Mouse (Mus musculus) heart, embryonic 13.5 days (tissue): ENCODE measurements at regions not wholly inside any gene's neighbourhood (a gene's known extent, or its start where the extent isn't known, plus 50 kb on each side); places are given as distances from the start of the nearest gene placed in this dataset.
A peak's percentile ranks its signal among the peaks of the same experiment; 100 is the strongest.

ENCODE experiments used
- ATAC-seq: fragments of 200-750 bp; cut with Nextera tagmentation; 2 replicates; pipeline ENCODE4 v1.8.0; 2017; ENCODE audit warnings: moderate TSS enrichment; ENCODE audit not compliant: insufficient number of reproducible peaks, low FRiP score, low TSS enrichment; ENCODE audit errors: extremely low read depth
- H3K27ac ChIP-seq: fragments of 300-500 bp; sonication (generic); replicated peaks from 2 replicates; pipeline ENCODE4 v1.5.1; 2015; ENCODE audit warnings: moderate library complexity, mild to moderate bottlenecking, inconsistent platforms
- H3K27me3 ChIP-seq: fragments of 300-500 bp; sonication (generic); replicated peaks from 2 replicates; pipeline ENCODE4 v1.6.1; 2015; ENCODE audit warnings: mild to moderate bottlenecking, inconsistent platforms
- H3K36me3 ChIP-seq: fragments of 300-500 bp; sonication (generic); 2 replicates; pipeline ENCODE4 v1.6.1; 2015; ENCODE audit warnings: mild to moderate bottlenecking, inconsistent platforms
- H3K4me1 ChIP-seq: fragments of 300-500 bp; sonication (generic); 2 replicates; pipeline ENCODE4 v1.6.1; 2015; ENCODE audit warnings: inconsistent platforms
- H3K4me2 ChIP-seq: fragments of 300-500 bp; sonication (generic); 2 replicates; pipeline ENCODE4 v1.6.1; 2015; ENCODE audit warnings: inconsistent platforms, mild to moderate bottlenecking, moderate library complexity
- H3K4me3 ChIP-seq: fragments of 300-500 bp; sonication (generic); 2 replicates; pipeline ENCODE4 v1.5.1; 2015; ENCODE audit warnings: moderate library complexity, mild to moderate bottlenecking, inconsistent platforms
- H3K9ac ChIP-seq: fragments of 300-500 bp; sonication (generic); 2 replicates; pipeline ENCODE4 v1.6.1; 2015; ENCODE audit warnings: inconsistent platforms, mild to moderate bottlenecking, moderate library complexity
- H3K9me3 ChIP-seq: fragments of 300-500 bp; sonication (generic); 2 replicates; pipeline ENCODE4 v1.6.1; 2016; ENCODE audit warnings: inconsistent platforms
- WGBS: fragments of 180-500 bp; shearing (Covaris S2); methylation state at CpG from one replicate; pipeline ENCODE4 v1.1.7; 2015; ENCODE audit warnings: mixed read lengths; 5-methylcytosine and 5-hydroxymethylcytosine counted together

DNA sequence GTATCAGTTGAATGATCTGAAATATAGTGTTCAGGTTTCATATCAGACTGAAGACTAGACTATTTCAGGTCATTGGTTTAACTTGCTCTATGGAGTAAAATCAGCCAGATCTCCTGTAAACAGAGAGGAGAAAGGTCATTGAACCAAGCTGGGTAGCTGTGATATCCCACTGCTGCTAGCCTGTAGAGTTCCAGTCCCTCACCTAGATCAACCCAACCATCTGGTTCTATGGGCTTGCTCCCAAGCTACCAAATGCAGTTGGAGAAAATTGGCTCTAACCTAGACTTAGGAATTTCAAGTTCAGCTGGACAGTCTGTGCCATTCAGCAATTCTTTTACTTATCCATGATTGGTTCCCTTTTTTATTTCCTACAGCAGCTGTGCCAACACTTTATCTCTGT lies 373.1 kb upstream of the Atp2b1 start:
- H3K4me1 ChIP-seq = peaks cover 10% of the 10 kb centered on the region
- H3K4me2 ChIP-seq = no peak overlapping the region
- ATAC-seq = no peak
- no peak overlapping the region for H3K9ac ChIP-seq
- no peak overlapping the region for H3K4me3 ChIP-seq
- no peaks in the 10 kb centered on the region for H3K36me3 ChIP-seq
- H3K27ac ChIP-seq = no peak overlapping the region
- H3K27me3 ChIP-seq = no peaks in the 10 kb centered on the region
- H3K9me3 ChIP-seq = no peaks in the 10 kb centered on the region

DNA sequence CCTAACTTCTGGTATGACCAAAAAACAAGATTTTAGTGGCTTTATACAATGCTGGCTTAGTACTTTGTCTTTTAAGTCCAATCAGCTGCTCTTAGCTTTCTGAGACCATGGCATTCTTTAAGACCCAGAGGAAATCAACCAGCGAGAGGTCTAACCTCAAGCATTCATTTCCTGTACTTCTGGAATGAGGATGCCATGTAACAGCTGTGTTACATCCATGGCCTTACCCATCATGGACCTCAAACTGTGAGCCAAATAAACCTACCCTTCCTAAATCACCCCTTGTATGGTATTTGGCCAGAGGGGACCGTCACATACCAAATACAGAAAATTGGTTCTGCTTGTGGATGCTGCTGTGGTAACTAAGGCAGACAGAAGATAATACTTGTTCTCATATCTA lies 372.1 kb upstream of the Atp2b1 start:
- Histone ChIP-seq H3K36me3 (no peaks in the 10 kb centered on the region), H3K27ac (no peak overlapping the region), H3K9ac (no peak overlapping the region), H3K4me1 (peaks cover 10% of the 10 kb centered on the region), H3K27me3 (no peaks in the 10 kb centered on the region), H3K4me2 (no peak overlapping the region), H3K4me3 (no peak overlapping the region), H3K9me3 (no peaks in the 10 kb centered on the region)
- no peak for ATAC-seq
- WGBS = 91% methylated on average over 2 of the region's 2 CpGs

DNA sequence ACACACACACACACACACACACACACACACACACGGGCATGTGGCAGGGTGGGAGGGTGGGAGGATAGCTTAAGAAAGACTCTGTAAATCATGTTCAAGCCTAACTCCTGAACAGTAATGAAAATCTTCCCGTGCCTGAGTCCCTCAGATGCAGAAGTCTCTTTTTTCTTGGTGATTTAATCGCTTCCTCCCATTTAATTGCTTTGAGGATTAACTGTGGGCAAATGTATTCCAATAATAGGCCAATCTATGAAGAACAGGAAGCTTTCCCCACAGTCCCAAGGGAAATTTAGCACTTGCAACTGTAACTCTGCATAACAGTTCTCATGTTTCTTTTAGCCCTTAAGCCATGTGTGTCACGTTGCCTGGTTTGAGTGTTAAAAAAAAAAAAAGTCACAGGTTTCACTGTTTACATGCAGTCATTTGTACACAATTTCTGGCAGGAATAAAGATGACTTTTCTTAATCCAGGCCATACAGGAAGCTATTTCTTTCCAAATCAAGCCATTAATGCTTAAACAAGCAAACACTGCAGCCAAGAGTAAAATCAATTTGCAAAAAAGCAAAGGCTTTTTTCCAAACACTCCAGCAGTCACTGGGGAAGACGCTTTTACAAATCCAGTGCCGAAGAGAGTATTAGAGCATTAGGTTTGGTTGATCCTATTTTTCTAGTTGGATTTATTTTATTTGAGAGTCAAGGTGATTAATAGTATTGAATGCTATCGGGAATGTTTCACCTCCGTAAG lies 370.8 kb upstream of the Atp2b1 start:
- WGBS = 45% methylated on average over 8 of the region's 8 CpGs
- no peak overlapping the region for H3K27ac ChIP-seq
- no peaks in the 10 kb centered on the region for H3K27me3 ChIP-seq
- no peaks in the 10 kb centered on the region for H3K36me3 ChIP-seq
- peaks cover 10% of the 10 kb centered on the region for H3K4me1 ChIP-seq
- H3K4me3 ChIP-seq = no peak overlapping the region
- no peak overlapping the region for H3K9ac ChIP-seq
- H3K4me2 ChIP-seq = no peak overlapping the region
- H3K9me3 ChIP-seq = no peaks in the 10 kb centered on the region
- ATAC-seq = no peak

DNA sequence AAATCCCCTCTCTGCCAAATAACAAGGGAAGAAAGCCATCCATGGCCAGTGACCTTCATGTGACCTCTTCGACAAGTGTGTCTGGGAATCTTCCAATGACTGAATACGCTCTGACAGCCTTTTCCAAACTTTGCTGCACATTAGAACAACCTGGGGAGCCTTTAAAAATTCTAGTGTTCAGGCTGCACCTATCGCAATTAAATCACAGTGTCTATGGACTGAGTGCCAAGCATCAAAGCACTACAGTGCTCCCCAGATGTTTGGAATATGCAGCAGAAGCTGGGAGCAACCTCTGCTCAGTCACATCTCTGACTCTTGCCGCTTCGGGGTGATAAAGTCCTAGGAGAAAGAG lies 370.2 kb upstream of the Atp2b1 start:
- H3K27ac ChIP-seq = no peak overlapping the region
- 50% methylated on average over 5 of the region's 5 CpGs for WGBS

DNA sequence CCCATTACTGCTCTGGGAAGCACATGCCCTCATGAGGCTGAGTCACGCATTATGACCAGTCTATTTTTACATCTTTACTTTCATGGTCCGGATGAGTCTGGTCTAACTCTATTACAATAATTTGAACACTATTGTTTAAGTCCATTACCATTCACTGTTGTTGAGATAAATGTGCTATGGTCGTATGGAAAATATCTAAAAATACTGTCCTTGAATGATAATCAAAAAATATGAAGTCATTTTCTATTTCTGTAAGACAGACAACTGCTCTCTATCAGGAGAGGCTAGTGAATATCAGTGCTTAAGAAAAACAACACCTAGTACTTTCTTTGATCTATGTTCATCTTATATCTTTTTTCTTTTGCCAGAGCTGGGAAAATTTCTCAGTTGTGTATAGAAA lies 359.6 kb upstream of the Atp2b1 start:
- no peak overlapping the region; the same call in 1 of the 2 replicates for H3K27ac ChIP-seq
- no peaks in the 10 kb centered on the region for H3K36me3 ChIP-seq
- ATAC-seq = no peak
- WGBS = 37% methylated on average over 3 of the region's 3 CpGs
- H3K4me2 ChIP-seq = no peak overlapping the region
- H3K27me3 ChIP-seq = no peaks in the 10 kb centered on the region
- no peak overlapping the region for H3K9ac ChIP-seq
- H3K4me3 ChIP-seq = no peak overlapping the region
- no peaks in the 10 kb centered on the region for H3K9me3 ChIP-seq
- peaks cover 5% of the 10 kb centered on the region; the same call in 1 of the 2 replicates for H3K4me1 ChIP-seq

More for the DNA sequence above, 370.2 kb upstream of the Atp2b1 start:
- Histone ChIP-seq H3K9me3 (no peaks in the 10 kb centered on the region), H3K4me1 (peaks cover 10% of the 10 kb centered on the region), H3K36me3 (no peaks in the 10 kb centered on the region), H3K9ac (no peak overlapping the region), H3K4me3 (no peak overlapping the region), H3K27me3 (no peaks in the 10 kb centered on the region), H3K4me2 (no peak overlapping the region)
- no peak for ATAC-seq

DNA sequence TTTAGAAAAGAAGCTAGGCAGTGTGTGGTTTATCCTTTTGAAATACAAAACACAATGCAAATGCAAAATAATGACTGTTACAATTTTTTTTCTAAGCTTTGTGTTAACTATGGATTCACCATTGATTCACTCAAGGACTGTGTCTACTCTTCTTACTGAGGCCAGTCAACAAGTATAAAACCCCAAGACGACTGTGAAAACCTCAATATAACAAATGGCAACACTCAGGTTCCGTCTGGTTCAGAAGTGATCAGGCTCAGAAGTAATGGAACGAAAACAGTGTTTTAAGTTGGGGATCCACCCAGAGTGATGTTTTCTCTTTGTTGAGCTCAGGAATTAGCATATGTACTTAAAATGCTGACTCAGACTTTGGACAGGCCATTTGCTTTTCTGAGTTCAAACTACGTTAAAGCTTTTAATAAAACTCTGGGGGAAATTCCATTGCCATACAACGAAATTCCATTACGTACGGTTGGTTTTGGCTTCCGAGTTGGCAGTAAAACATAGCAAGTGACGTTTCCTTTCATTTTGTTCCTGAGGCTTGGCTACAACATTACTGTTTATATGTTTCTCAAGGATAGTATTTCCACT lies 356.6 kb upstream of the Atp2b1 start:
- WGBS = 83% methylated on average over 9 of the region's 9 CpGs
- no peak overlapping the region for H3K4me2 ChIP-seq
- H3K4me3 ChIP-seq = no peak overlapping the region
- no peaks in the 10 kb centered on the region for H3K9me3 ChIP-seq
- no peaks in the 10 kb centered on the region for H3K27me3 ChIP-seq
- H3K36me3 ChIP-seq = no peaks in the 10 kb centered on the region
- ATAC-seq = no peak
- H3K4me1 ChIP-seq = peaks cover 5% of the 10 kb centered on the region; the same call in 1 of the 2 replicates
- H3K27ac ChIP-seq = no peak overlapping the region
- H3K9ac ChIP-seq = no peak overlapping the region

DNA sequence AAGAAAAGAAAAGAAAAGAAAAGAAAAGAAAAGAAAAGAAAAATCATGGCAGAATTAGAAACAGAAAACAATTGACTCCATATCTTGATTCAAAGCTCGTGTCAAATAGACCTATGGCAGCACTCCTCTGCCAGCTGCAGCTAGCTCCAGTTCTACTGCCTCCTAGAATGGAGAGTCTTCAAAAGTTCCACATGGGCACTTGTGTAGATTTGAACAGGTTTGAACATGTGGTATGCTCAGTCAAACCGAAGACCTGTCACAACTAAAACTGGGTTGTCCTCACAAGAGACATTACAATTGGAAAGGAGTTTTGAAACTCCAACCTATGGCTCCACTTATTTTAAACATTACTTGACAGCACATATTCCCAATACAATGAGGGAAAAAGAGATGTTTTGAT lies 355.6 kb upstream of the Atp2b1 start:
- H3K4me2 ChIP-seq = no peak overlapping the region
- no peak for ATAC-seq
- no peaks in the 10 kb centered on the region for H3K9me3 ChIP-seq
- peaks cover 5% of the 10 kb centered on the region; the same call in 1 of the 2 replicates for H3K4me1 ChIP-seq
- H3K4me3 ChIP-seq = no peak overlapping the region
- H3K36me3 ChIP-seq = no peaks in the 10 kb centered on the region
- no peak overlapping the region for H3K9ac ChIP-seq
- H3K27me3 ChIP-seq = no peaks in the 10 kb centered on the region
- WGBS = 71% methylated on average over 2 of the region's 2 CpGs
- no peak overlapping the region for H3K27ac ChIP-seq

DNA sequence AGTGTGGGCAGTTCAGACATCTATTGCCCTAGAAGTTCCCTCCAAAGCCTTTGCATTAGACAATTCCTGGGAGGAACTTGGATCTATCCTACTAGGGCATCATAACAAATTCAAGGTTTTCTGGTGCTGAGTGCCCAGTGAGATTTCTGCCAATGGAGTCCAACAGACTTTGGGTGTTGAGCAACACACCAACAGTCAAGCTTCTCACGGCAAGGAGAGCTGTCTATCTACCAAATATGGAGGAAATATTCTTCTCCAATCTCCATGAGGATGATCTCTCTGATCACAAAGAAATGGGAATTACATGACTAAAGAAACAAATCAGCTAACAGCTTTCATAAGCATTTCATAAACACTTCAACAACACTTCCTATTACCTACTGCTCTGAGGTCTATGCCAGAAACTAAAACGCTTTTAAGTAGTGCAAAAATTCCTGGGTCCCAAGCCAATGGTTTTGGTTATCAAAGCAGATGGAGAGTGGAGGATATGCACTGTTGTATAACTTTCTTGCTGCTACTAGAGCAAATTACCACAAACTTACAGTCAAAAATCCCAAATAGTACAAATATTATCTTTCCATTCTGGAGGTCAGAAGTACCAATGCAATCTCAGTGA lies 351.8 kb upstream of the Atp2b1 start:
- no peak overlapping the region for H3K27ac ChIP-seq
- no peak overlapping the region for H3K9ac ChIP-seq
- no peak overlapping the region for H3K4me2 ChIP-seq
- H3K4me3 ChIP-seq = no peak overlapping the region
- no peaks in the 10 kb centered on the region for H3K4me1 ChIP-seq
- no peaks in the 10 kb centered on the region for H3K36me3 ChIP-seq
- ATAC-seq = no peak
- 60% methylated on average over 2 of the region's 2 CpGs for WGBS
- no peaks in the 10 kb centered on the region for H3K27me3 ChIP-seq
- no peaks in the 10 kb centered on the region for H3K9me3 ChIP-seq

DNA sequence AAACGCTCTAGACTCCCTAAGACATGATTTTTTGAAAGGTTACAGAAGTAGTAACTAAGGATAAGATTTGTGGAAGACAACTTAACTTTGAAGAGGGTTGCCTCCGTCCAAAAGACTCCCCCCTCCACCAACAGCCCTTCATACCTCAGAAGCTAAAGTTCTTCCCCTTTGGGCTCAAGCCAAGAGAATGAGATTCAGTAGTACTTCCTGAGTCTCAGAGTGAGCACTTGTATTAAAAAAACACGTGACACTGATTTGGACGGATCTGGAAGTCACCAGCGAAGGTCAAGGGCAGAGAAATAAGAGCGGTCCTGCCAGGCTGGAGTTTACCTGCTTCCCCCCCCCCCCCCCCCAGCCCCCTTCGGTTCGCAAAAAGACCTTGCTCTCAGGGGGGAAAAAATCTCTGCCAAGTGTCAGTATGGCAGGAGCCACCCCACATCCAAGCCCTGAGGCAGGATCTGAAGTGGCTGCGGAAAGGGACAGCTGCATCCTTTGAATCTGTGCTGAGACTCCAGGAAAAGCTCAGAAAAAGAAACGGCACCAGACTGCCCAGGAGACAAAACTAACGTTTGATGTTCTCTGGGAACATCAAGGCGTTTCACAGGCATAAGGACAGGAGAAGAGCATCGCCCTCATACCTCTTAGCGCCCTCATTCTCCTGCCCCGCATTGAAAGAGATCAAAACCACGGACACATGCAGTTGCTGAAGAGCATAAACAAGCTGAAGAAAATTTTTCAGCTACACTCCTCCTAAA lies 341.2 kb upstream of the Atp2b1 start:
- peak overlapping the region; percentile 19; the same call in 1 of the 2 replicates for H3K9ac ChIP-seq
- 43% methylated on average over 16 of the region's 16 CpGs for WGBS
- no peaks in the 10 kb centered on the region for H3K36me3 ChIP-seq
- H3K9me3 ChIP-seq = no peaks in the 10 kb centered on the region
- peaks cover 8% of the 10 kb centered on the region for H3K4me1 ChIP-seq
- no peak for ATAC-seq
- peak overlapping the region; percentile 55 for H3K4me2 ChIP-seq
- no peaks in the 10 kb centered on the region for H3K27me3 ChIP-seq
- peak overlapping the region; percentile 14 for H3K4me3 ChIP-seq
- no peak overlapping the region for H3K27ac ChIP-seq

DNA sequence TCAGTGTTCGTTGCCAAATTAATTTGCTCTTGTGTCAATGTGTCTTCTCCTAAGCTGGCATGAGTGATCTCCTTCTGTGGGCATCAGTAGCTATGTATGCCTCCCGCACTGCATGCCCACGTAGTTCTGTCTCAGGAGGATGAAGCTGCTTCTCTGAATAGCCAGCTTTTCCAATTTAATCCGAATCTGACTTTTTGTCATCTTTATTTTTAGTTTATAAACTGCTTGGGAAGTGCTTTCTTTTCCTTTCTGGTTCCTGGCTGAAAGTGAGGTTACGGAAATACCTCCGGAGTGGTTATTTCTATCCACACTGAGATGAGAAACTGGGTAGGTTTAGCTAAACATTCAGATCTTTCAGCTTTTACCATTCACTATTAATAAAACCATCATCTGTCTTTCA lies 337.2 kb upstream of the Atp2b1 start:
- Histone ChIP-seq H3K4me1 (peaks cover 8% of the 10 kb centered on the region), H3K9me3 (no peaks in the 10 kb centered on the region), H3K4me3 (no peak overlapping the region), H3K36me3 (no peaks in the 10 kb centered on the region), H3K4me2 (no peak overlapping the region), H3K9ac (no peak overlapping the region), H3K27ac (no peak overlapping the region), H3K27me3 (no peaks in the 10 kb centered on the region)
- no peak for ATAC-seq
- 73% methylated on average over 6 of the region's 6 CpGs for WGBS

DNA sequence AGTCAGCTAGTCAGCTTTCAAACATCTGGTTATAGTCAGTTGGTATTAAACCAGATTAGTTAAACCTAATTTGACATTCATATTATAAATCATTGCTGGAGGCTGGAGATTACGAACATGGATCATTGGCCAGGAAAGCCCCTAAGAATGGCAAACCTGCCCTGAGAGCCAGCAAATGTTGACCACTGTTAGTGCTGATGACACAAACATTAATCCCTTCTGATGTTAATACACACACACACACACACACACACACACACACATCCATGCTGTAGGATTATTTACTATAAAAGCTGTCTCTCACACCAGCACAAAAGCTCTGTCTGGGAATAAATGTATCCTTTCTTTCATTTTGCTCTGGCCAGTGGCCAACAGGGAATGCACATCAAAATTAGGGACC lies 329.4 kb upstream of the Atp2b1 start:
- WGBS = 88% methylated on average over 1 of the region's 1 CpGs
- Histone ChIP-seq H3K27me3 (no peaks in the 10 kb centered on the region), H3K4me2 (no peak overlapping the region), H3K36me3 (no peaks in the 10 kb centered on the region), H3K9ac (no peak overlapping the region), H3K4me3 (no peak overlapping the region), H3K4me1 (peaks cover 12% of the 10 kb centered on the region), H3K9me3 (no peaks in the 10 kb centered on the region), H3K27ac (no peak overlapping the region)
- ATAC-seq = no peak
